Mouse (Mus musculus) lung, postnatal 10 days (tissue): ENCODE measurements around the gene Acbd4.

Experiments used
- DNase-seq: peaks from one replicate; pipeline ENCODE4 v3.0.0; 2021

The Acbd4 gene

DNA sequence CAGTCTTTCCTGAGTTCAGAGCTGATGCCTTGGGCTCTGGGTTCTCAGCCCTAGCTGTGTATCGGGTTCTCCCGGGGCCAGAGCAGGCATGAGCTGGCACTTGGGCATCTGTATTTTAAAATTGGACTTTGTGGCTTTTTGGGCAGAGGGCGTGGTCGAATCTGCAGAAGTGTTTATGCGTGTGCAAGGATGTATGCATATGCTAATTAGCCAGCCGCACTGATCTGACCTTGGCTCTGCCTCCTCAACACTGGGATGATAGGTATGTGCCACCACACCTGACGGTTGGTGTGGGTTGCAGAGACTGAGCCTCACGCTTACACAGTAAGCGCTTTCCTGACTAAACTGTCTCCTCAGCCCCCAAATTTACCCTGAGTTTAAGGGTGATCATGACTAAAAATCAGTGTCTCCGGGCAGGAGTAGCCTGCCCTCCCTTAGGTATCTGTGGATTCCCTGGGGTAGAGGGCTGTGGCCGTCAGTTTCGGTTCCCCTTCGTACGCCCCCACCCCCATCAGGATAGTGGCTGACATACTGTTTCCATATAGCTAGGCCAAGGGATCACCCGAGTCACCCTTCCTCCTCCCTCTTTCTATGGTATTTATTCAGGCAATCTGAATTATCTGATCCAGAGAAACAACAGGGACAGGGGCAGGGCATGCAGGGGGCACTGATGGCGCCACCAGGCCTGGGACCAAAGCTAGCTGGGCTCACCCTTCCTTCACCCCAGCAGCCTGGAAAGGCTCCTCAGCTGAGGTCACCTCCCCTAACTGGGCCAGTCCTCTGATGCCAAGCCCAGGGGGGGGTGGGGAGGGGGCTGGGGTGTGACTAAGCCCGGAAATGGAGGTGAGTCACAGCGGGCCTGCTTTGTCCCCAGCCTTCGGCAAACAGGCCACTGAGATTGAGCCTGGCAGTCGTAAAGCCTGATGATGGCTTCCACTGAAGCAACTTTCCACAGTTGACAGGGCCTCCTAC is 7.3 kb upstream of the Acbd4 start:
- DNase-seq: no peak

DNA sequence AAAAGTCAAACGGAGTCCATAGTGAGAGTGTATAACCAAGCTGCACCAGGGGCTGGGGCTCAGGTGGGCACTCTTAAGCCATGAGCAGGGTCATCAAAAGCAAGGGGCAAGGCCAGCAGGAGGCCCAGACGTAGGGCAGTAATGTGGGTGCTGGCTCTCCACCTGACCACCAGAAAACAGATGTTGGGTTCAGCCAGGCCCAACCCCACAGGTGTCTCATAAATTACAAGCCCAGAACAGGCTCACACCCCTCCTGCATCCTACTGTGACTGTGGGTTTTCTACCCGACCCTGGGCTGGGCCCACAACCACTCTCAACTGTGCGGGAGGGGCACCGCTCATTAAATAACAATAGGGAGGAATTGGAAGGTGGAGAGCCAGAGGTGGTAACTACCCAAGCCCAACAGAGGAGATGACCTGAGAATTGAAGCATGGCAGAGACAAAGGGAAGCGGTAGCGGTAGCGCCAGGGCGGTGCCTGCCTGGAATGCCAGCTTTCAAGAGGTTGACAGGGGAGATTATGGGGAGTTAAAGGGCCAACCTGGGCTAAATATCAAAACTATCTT is 6.3 kb upstream of the Acbd4 start:
- DNase-seq: no peak

DNA sequence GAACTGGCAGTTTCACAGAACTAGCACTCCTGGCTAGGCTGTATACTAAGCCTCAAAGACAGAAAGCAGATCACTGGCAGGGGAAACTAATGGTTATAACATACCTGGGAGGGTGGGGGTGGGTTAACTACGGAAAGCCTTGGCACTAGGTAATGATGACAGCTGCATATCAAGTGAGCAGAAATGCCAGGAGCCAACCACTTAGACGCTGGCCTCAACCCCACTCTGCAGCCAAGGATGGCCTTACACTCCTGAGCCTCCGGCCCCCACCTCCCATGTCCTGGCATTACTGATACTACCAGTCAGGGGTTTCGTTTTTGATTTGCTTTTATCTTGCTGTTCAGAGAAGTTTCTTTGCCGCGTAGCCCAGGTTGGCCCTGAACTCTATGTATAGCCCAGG is 5.7 kb upstream of the Acbd4 start:
- no peak for DNase-seq

DNA sequence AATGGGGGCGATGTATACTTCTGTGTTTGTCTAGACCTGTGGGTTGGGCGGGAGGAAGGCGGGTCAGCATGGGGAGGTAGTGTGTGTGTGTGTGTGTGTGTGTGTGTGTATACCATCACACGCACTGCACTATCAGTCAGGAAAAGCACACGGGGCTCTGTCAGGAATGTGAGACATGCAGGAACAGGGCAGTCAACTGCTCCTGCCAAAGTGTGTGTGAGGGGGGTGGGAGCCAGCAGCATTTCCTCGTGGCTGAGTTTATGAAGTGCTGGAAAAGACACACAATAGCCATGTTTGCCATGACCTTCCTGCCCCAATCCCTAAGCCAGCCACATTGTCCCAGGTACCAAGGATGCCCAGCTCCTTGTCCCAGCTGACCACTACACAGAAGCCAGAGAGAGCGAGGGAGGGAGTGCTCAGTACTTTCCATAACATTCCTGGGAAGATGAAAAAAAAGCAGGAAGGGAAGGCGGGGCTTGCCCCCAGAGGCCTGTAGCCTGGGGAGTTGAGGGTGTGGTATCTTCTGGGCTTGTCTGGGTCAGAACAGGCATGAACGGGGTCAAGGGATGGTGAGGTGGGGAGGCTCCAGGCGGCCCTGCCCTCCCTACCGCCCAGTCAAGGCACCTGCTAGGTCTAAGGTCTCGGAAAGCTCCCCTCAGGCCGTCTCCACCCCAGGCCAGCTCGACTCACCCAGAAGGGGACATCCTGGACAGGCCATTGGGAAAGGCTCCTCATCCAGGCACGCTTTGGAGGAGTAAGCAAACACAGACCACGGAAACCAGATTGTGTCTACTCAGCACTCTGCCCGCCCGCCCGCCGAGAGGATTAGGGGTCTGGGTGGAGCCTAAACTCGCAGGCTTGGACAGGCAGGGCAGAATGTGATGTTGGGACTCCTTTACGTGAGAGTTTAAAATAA is 4.2 kb upstream of the Acbd4 start:
- DNase-seq: no peak

DNA sequence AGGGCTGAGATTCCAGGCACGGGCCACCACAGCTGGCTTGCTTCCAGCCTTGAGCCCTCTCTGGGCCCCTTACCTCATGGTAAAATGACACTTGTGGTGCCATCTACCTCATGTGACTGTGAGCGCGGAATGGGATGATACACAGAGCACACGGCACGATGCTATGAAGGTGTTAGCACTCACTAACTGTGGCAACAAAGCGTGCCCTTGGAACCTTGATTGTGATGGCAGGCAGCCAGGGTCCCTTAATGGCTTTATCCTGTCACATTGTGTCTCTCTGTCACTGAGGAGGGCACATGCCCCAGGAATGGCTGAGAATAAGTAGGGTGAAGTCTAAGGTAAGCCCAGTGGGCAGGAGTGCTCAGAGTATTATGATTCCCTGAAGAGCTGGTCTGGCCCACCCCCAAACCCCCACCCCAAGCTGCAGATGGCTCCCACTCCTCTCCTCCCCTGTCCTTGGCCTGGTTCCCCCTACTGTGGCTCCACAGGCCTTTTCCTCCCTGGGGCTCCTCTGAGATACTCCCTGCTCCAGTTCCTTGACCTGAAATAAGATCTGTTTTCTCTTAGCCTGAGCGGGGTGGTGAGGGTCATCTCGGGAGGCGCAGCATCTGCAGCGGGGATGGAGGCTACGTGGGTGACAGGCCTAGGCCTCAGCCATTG is 2.8 kb upstream of the Acbd4 start:
- no peak for DNase-seq

DNA sequence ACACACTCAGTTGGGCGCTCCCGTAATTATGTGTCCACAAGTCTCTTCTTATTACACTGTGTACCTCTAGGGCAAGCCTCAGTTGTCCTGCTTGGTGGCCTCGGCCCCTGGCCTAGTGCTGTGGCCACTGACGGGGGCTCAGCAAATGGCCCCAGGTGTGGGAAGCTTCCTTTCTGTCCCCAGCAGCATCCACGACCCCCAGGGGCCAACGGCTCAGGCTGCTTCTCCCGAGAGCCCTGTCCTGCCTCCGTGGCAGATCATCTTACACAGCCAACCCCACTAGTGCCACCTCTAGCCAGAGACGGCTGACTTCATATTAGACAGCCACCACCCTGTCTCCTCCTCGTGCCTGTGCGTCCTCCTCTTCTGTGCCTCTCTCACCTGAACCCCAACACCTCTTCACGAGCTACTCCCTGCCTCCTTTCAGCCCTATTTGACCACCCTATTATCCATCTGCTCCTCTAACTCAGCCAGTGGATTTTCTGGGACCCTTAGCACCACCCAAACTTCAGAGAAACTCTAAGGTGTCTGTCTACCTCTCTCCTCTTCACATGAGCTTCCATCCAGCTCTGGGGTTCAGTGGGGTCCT is 2.0 kb upstream of the Acbd4 start:
- DNase-seq: no peak

DNA sequence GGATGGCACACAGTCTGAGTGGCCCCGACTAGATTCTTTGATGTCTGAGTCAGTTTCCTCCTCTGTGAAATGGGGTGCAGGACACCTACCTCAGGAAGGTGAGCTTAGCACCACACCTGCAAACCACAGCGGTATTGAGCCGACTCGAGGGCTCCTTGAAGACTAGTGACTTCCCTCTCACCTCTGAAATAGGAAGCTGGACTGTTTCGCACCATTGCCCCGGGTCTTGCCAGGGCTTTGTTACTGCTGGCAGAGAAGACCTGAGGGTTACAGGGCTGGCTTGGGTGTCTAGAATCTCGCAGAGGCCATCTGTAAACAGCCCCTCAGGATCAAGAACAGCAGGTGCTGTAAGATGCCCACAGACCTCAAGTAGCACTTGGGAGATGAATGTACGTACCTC is 1.1 kb upstream of the Acbd4 start:
- no peak for DNase-seq

DNA sequence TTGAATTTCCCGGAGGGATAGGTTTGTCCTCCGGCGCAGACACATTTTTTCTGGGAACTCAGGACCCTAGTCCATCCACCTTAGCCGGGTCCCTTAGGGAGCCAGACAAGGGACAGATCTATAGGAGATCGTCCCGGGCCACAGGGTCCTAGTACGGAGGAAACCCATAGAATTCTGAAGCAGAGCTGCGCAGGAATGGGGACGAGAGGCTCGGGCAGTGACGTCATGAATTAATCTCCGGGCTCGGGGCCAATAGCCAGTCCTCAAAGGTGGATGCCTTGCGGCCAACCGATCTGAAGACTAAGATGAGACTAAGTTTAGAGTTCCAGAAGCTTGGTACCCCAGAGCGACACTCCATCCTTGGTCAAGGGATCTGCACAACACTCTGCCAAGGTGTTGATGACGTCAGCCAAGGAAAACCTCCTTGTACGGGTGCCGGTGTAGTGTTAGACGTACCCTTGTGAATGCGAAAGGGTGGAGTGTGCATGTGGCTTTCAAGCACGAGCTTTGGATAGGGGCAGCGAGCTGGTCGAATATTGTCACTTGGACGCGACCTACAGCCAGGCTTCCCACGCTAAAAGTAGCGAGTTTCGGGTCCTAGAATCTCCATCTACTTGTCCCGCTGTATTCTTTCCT is 502 bp downstream of the Acbd4 start:
- DNase-seq: peak; percentile 81

DNA sequence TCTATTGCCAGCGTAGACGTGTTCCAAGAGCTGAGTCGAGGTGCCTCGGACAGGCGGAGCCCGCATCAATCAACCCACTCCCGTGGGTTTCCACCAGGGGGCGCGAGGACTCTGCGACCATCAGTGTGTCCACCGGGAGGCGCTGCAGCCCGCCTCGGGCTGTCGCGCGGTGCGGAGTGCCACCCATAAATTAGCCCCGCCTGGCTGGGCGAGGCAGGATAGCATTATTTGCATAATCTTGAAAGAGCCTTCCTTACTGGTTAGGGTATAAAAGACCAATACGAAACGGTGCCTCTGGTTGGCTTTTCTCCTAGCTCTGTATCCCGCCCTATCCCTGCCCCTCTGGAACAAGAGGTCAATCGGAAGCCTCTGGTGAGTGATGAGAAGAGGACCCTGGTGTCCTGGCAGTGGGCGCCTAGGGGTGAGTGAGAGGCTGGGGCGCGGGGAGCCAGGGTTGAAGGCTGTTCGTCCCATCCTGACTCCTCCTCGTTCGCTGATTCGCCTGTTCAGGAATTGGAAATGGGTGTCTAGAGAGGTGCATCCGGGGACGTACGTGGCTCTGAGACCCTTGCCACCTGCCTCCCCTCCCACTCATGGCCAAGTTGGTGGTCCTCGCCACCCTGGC is 1.4 kb downstream of the Acbd4 start:
- DNase-seq: peak; percentile 97

DNA sequence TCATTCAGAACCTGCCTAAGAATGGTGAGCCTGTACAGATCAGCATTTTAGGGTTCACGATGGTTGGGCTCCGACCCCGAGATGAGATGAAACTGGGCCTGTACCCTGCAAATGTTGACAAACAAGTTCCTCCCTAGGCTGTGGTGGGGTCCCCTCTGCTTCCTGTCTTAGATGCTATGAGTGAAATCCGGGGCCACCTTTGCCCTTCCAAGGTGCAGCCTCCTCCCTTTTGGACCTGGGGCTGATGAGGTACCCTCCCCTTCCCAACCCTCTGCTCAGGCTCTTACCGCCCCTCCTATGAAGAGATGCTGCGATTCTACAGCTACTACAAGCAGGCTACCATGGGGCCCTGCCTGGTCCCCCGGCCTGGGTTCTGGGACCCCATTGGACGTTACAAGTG is 2.1 kb downstream of the Acbd4 start:
- no peak for DNase-seq

DNA sequence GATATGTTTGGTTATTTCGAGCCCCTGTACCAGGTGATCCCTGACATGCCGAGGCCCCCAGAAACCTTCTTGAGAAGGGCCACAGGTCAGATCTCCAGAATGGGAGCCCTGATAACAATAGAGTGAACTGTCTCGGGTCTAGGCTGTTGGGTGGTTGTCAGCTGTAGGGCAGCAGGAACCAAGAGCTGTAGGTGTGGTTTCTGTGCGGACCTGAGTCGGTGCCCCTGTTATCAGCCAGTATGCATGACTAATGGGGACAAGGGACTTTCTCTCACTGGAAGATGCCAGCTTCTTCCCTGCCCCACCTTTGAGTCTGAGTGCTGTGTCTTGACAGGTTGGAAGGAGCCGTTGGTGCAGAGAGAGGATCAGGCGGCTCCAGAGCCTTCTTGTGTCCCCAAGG is 3.0 kb downstream of the Acbd4 start:
- no peak for DNase-seq

DNA sequence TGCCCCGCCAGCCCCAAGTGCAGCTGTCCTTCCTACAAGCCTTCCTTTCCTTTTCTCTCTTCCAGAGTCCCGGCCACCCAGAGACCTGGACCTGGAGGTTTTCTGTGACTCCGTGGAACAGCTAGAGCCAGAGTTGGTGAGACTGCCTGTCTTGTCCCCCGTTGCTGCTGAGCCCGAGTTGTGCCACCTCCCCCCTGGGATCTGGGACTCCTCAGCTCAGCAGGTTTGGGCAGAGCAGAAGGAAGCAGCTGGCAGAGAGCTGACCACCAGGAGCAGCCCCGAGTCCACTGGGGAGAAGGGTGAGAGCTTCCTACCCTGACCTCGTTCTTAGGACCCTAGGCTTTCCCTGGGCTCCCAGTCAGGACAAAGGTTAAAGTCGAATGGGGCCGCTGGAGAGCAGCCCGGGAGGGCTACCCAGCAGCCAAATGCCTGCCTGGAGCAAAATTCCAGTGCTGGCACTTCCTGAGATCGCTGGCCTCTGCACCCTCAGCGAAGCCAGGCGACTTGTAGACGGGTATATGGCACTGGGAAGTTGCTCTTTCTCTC is 3.8 kb downstream of the Acbd4 start:
- no peak for DNase-seq

DNA sequence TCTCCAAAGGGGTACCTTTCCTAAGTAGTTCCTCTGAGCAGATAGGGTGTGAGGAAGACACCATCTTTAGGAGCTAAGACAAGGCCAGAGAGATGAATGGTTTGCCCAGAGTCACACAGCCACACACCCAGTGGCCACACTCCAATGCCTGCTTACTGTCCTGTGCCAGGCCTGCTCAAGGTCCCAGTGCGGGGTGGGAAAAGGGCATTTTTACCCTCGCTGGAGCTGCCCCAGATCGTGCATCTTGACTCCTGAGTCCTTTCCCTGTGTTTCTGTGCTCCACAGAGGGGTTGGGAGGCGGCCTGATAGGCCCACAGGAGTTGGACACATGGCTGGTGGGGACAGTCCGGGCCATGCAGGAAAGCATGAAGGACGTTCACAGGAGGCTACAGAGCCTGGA is 4.3 kb downstream of the Acbd4 start:
- DNase-seq: no peak

DNA sequence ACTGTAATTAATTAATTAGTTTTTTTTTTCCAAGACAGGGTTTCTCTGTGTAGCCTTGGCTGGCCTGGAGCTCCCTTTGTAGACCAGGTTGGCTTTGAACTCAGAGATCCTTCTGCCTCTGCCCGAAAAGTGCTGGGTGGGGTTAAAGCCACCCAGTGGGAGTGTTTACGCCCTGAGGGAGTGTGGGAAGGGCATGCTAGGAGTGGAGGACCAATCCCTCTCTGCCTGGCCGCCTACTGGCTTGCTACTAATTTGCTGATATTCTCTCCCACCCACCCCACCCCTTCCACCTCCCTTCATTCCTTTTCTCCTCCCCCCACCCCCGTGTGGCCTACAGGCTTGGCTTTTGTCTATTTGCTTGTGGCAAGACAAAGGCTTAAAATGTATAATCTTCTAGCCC is 4.9 kb downstream of the Acbd4 start:
- DNase-seq: no peak

DNA sequence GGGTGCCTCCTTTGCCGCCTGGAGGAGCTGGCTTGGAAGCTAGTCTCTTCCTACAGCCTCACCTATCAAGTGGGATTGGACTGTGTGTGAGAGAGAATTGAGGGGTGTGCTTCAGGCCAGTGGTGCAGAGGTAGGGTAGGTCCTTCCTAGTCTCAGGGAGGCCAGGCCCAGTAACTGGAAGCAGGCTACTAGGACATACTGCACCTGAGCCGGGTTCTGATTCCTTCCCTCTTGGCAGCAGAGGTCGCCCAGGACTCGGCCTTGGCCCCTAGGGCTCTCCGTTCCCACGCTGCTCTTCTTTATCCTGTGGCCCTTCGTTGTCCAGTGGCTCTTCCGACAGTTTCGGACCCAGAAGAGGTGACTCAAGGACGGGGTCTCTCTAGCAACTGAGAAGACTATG is 9.8 kb downstream of the Acbd4 start:
- DNase-seq: no peak

DNA sequence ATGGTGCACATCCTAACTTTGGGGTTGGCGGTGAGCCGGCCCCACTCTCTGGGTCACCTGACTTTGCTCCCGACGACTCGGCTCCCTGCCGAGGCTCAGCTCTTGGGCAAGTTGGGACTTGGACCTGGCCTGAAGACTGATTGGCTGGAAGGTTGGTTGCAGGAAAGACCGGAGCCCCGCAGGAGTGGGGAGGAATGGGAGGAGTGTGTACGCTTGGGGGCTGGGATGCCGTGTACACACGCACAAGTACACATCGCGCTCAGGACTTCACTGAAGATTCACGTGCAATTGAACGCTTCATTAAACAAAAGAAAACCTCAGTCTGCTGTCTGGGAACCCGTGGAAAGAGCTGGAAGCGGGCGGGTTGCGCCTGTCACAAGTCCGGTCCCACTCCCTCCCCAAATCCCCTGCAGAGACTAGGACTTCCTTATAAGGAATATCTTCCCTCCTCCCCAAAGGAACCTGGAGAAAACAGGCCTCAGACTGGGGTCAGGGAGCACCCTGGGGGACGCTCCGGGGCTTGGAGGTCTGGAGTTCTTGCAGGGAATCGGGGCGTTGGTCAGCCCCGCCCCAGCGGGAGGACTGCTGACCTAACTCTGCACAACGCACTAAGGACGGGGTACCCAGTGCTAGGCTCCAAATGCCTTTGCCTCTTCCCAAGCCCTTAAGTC is 10.5 kb downstream of the Acbd4 start:
- peak; percentile 87 for DNase-seq

DNA sequence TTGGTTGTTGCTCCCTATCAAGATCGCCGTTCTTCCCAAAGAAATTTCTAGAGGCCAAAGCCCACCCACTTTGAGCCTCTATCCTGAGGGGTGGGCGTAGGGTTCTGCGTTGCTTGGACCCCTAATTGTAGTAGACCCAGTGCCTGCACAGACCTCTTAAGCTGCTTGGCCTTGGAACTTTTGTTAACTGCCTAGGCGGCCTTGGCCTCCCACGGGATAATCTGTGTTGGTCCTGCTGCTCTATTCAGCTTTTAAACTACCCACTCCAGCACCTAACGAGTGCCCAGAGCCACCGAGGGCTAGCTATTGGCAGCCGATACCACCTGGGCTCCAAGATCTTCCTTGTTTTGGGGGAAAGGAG is 11.1 kb downstream of the Acbd4 start:
- no peak for DNase-seq

DNA sequence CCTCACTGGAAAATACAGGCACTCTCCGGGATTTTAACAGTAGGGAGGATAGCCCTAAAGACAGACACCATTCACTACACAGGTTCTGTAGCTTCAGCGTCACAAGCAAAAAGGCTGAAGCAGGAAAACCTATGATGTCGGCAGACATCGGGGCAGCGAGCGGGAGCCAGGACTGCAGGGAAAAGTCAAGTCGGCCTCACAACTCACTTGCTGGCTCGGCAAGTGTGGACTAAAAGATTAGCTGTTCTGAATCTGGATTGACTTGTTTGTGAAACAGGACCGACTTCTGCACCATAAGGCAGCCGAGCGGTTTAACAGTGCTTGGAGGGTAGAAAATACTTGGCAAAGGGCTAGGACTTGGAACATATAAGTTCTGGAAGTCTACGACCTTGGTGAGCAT is 11.5 kb downstream of the Acbd4 start:
- DNase-seq: no peak

DNA sequence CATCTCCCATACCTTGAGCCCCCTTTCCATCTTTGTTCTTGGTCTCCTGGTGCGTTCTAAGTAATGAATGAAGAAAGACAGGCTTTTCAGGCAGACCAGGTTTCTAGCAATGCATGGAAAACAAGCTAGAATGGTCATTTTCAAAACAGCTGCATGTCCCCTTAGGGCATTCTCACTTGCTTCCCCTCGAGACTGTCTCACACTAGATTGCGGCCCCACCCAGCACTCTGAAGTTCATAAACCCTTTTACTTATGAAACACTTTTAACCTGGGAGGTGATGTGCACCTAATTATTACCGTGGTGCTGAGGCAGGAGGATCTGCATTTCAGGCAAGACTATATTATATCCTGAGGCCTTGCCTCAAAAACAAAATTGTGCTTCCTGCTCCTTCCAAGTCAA is 12.3 kb downstream of the Acbd4 start:
- no peak for DNase-seq

DNA sequence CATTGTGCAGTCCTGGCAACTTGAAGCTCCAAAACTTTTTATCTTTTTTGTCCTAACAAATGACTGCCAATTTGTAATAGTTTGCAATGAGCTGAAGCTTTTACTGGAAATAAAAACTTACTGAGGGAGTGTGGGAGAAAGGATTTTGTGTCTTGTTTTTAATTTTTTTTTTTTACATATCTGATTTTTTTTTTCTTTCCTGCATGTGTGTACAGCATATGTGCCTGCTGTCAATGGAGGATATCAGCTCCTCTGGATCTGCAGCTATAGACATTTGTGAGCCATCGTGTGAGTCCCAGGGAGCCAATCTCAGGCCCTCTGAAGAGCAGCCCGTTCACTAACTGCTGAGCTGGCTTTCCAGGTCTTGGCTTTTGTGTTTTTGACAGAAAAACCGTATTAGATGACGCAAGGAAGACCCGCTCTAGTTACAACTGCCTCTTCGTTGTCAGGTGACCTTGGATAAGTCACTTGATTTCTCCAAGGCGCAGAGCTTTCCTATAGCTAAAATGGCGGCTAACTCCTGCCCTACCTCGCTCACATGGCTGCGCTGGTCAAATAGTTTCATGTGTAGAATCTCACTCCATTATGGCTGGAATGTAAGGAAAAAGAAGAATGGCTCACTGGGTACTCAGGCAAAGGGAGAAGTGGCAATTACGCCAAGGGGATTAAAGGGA is 12.9 kb downstream of the Acbd4 start:
- no peak for DNase-seq
